Mouse (Mus musculus) MEL (cell line): ENCODE measurements at regions not wholly inside any gene's neighbourhood (a gene's known extent, or its start where the extent isn't known, plus 50 kb on each side); places are given as distances from the start of the nearest gene placed in this dataset.

ENCODE experiments used
- CHD2 ChIP-seq: IDR thresholded peaks from 2 replicates; pipeline ENCODE4 v1.6.1; 2011; ENCODE audit warnings: low read length, improper control_type of control experiment
- CTCF ChIP-seq, 3 experiments: IDR thresholded peaks in 2 of 3; conservative IDR thresholded peaks in 1 of 3; 2 replicates each; pipeline ENCODE4 v1.5.1; 2011 to 2012; ENCODE audit warnings: low read length in 3 of 3, low read depth in 2 of 3, mild to moderate bottlenecking in 2 of 3, improper control_type of control experiment in 1 of 3, inconsistent platforms in 1 of 3, mixed read lengths in 1 of 3, moderate library complexity in 1 of 3; ENCODE audit not compliant: control insufficient read depth in 1 of 3, insufficient read depth in 1 of 3, poor library complexity in 1 of 3, severe bottlenecking in 1 of 3
- EP300 ChIP-seq, 2 experiments: IDR thresholded peaks; 2 replicates each; pipeline ENCODE4 v1.6.1; 2011; ENCODE audit warnings: improper control_type of control experiment in 2 of 2, low read length in 2 of 2, low read depth in 1 of 2, mild to moderate bottlenecking in 1 of 2
- MAZ ChIP-seq: IDR thresholded peaks from 2 replicates; pipeline ENCODE4 v1.6.1; 2012; ENCODE audit warnings: low read depth, mild to moderate bottlenecking, inconsistent platforms, low read length, improper control_type of control experiment
- POLR2A ChIP-seq, 2 experiments: IDR thresholded peaks; 2 replicates each; pipeline ENCODE4 v1.6.1; 2011 to 2012; ENCODE audit warnings: low read length in 2 of 2, mild to moderate bottlenecking in 2 of 2, control low read depth in 1 of 2, improper control_type of control experiment in 1 of 2, low read depth in 1 of 2, moderate library complexity in 1 of 2; ENCODE audit not compliant: control insufficient read depth in 1 of 2, insufficient read depth in 1 of 2, poor library complexity in 1 of 2
- POLR2AphosphoS5 ChIP-seq: IDR thresholded peaks from 2 replicates; pipeline ENCODE4 v1.6.1; 2012; ENCODE audit warnings: low read depth, borderline replicate concordance, mild to moderate bottlenecking, inconsistent platforms, low read length, moderate library complexity, mixed read lengths
- RCOR1 ChIP-seq: IDR thresholded peaks from 2 replicates; pipeline ENCODE4 v1.6.1; 2012; ENCODE audit warnings: low read depth, mild to moderate bottlenecking, inconsistent platforms, low read length, improper control_type of control experiment
- USF2 ChIP-seq, 2 experiments: IDR thresholded peaks; 2 replicates each; pipeline ENCODE4 v1.6.1; 2011 to 2012; ENCODE audit warnings: improper control_type of control experiment in 2 of 2, low read length in 2 of 2, borderline replicate concordance in 1 of 2, inconsistent platforms in 1 of 2, low read depth in 1 of 2, mild to moderate bottlenecking in 1 of 2; ENCODE audit not compliant: insufficient read depth in 1 of 2

- no peak for TF ChIP-seq CHD2
- TF ChIP-seq EP300 (IDR thresholded peaks at IDR 0.05; ENCODE audit: low read depth in 1 of 2, low read length in 2 of 2), result no peak
- TF ChIP-seq POLR2AphosphoS5, result no peak
- no peak for TF ChIP-seq USF2 (IDR thresholded peaks at IDR 0.05; ENCODE audit: borderline replicate concordance in 1 of 2, insufficient read depth in 1 of 2, low read depth in 1 of 2, low read length in 2 of 2)
- no peak for TF ChIP-seq CTCF (IDR thresholded peaks at IDR 0.05 in 2 of 3, conservative IDR thresholded peaks at IDR 0.05 in 1 of 3; ENCODE audit: control insufficient read depth in 1 of 3, insufficient read depth in 1 of 3, low read depth in 2 of 3, low read length in 3 of 3, poor library complexity in 1 of 3, severe bottlenecking in 1 of 3)
- no peak for TF ChIP-seq RCOR1
- no peak for TF ChIP-seq POLR2A (IDR thresholded peaks at IDR 0.05; ENCODE audit: control insufficient read depth in 1 of 2, insufficient read depth in 1 of 2, low read depth in 1 of 2, low read length in 2 of 2, poor library complexity in 1 of 2)
- no peak for TF ChIP-seq MAZ
Observed at GRCm38 (mm10) chr5:44975456-44976195, 176.1 kb upstream of the Ldb2 start.
